Mouse (Mus musculus) c-Kit-positive CD71-negative TER-119-negative erythroid progenitor cells, embryonic 14.5 days (primary cell): ENCODE measurements around the gene Cib4.

Experiments used
- DNase-seq: peaks from one replicate; pipeline ENCODE4 v3.0.0-alpha.2; 2013; ENCODE audit warnings: low read depth

Cib4 gene

DNA sequence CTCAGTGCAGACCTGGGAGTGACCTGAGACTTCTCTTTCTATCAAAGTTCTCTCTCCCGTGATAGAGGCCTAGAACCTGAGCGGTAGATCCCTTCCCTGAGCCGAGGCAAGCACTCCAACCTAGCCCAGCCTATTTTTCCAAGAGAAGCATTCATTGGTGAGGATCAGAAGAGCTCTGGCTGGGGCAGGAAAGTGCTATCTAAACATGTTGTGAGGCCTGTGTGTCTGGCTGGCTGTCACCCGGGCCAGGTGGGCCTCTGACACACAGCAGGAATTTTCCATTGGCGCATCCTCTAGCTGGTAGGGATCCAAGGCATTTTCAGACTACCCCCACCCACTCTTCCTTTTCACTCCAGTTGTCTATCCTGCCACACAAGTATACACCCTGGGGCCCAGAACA, 26.2 kb upstream of the Cib4 start:
- no peak for DNase-seq

DNA sequence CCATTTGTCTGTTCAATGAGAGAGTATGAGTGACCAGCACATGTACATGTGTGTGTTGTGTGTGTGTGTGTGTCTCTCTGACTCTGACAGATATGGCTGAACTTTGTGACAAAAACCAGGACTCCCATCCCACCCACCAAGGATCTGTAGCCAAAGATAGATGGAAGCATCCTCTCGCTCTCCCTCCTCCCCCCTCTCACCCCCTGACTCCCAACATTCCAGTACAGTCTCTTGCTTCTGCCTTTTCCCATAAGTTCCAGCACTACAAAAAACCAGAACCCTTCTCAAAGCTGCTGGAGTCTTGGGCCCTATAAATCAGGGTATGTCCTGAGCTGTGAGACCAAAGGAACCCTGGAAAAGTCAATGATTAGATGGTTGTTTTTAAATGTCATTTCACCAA, 22.8 kb upstream of the Cib4 start:
- DNase-seq, result no peak

DNA sequence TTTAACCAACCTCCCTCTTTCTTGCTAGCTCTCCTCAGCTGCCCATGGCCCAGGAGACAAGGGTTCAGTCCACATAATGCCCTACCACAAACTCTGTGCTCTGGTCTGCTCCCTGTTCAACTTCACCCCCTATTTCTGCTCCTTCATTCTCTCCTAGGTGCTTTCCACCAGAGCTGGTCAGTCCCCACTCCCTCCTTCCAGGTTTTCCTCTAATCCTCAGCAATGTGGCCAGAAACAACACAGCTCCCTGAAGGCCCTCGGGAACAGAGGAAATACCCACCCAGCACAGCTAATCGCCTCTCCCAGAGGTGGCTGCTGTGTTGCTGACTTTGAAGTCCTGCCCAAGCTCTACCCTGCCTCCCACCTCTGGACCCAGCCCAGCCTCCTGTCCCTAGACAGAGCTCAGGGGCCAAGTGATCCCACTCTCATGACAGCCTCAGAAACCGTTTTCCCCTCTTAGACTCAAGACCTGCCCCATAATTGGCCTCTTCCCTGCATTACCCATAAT, 14.4 kb upstream of the Cib4 start:
- no peak for DNase-seq

DNA sequence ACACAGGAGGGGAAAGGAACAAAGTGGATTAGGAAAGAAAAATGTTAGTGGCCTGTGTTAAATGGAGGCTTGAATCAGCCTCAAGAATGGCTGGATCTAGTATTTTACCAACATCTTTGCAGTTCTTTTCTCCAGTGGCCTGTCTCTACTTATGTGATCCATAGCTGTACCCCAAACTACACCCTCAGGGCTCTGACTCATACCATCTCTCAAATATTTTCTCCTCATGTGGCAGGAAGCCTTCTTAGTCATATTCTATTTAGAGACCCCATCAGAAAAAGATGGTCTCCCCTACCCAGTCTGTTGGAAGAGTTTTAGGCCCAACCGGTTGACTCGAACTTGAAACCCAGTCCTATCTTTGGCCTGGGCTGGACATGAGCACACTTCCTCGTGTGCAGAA, 13.8 kb upstream of the Cib4 start:
- no peak for DNase-seq

DNA sequence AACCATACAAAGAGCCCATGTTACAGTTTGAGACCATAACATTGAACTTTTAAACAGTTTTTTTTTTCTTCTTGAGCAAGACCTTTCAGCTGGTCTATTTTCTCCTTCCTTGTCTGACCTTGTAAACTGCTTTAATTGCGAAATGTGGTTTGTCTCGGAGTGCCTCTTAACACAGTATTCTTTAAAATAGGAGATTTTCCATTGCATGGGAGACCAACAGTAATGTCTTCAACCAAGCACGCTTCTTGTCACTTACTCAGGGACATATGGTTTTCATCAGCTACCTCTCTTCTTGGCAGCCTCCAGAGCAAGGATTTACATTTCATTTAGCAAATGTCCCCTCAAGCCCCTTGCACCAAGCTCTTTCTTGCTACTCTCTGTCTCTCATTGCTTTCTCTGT, 10.6 kb upstream of the Cib4 start:
- no peak for DNase-seq

DNA sequence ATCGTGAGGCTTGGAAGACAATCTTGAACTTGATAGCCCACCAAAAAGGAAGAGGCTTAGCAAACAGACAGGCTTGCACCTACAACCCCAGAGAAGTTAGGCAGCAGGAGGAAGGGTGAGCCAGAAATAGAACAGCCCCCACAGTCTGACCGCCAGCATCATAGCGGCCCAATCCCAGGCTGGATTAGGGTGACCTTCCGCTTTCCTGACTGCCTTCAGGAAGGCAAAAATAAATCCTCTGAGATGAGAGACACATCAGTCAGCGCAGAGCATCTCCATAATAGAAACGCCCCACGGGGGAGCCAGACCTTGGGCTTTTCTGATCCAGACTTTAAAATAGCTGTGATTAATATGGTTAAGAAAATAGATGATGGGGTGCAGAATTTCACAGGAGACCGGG, 9.3 kb upstream of the Cib4 start:
- no peak for DNase-seq

DNA sequence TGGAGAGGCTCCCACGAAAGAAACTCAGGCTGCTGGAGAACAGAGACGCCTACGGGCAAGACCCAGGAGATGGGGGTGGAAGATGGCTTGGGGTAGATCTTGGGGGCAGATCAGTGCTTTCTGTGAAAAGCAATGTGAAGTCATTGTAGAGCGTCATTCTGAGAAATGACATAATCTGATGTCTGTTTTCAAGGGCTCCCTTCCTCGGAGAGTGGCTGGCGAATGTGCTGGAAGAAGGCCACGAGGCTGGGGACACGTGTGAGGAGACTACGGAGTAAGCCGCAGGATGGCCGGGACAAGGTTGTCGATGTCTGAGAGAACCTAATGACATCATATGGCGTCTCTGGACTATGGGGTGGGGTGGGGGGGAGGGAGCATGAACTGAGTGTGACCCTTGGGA, 8.3 kb upstream of the Cib4 start:
- no peak for DNase-seq

DNA sequence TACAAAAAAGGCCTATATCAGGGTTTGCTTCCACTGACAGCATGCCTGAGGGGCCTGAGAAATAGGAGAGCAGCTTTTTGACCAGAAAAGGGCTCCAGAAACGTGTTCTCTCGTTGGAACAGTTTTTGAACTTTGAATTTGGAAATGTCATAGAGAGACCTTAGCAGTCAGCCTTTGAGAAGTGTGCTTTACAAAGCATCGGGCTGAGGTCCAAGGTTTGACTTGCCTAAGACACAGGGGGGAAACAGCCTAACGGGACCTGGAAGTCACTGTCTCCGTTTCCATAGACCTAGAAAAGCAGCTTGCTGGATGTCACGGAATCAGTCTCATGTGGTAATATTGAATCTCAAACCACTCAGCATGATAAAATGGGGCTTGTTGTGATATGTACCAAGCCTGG, 6.4 kb upstream of the Cib4 start:
- no peak for DNase-seq

DNA sequence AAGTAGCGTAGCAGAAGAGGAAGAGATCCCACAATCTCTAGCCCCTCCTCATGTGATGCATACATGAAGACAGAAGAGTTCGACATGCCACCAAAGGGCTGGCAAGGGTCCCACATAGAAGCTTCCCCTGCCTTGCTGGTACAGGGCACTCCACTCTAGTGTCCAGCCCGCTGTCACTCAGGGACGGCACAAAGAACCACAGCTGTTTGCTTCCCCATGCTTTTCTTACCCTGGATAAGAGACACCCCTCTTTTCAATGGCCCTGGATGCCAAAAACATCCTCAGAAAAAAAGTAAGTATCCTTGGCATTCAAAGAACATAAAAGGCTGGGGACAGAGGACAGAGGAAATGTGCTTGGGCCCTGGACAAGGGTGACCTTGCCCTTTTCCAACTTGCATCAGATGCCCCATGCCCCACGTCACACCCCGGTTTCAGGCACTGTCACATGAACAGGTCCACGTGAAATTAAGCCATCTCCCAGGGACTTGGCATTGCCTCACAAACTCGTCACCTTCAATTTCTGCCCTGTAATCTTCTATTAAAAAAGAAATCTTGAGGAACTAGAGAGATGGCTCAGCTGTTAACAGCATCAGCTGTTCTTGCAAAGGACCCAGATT, 5.5 kb upstream of the Cib4 start:
- no peak for DNase-seq

DNA sequence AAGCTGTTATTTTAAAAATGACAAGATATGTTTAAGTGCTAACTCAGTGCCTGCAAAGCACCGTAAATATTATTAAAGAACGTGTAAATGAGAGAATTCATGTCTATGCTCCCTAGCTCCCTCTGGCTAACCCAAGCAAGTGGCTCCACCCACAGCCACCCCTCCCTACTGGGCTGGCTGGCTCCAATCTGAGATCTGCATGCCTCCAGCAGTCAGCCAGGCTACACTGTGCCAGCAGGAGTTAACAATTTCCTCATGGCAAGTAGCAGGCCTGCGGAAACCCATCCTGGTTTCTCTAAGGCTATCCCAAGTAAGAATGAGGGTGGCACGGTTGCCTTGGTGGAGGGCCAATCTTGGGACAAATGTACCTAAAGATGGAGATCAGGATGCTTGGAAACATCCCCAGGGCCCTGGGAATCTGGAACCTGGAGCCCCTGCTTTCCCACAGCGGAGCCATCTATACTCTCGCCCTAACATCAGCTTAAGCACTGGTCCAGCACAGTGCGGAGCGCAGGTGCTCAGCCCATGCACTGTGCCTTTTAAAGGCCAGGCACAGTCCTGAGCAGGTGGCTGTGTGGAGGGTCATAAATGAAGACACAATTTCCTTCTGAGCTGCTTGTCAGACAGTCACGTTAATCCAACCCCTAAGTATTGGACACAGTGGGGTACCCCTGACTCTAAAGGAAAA, 4.8 kb upstream of the Cib4 start:
- DNase-seq, result no peak

DNA sequence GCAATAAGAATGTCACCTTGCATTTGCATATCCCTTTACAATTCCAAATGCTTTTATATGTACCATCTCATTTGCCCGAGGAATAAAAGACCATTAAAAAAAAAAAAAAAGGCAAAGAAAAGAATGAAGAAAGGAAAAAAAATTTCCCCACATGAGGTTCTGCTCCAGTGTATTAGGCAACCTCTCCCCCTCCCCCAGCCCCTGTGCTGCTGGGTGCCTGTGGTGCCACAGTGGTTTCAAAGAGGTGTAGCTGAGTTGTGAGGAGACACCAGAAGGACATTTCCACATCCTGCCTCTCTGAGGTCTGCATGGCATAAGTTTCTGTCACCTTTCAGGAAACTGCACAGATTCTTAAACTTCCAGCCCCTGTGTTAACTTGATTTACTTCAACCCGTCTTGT, 3.0 kb upstream of the Cib4 start:
- DNase-seq, result no peak

DNA sequence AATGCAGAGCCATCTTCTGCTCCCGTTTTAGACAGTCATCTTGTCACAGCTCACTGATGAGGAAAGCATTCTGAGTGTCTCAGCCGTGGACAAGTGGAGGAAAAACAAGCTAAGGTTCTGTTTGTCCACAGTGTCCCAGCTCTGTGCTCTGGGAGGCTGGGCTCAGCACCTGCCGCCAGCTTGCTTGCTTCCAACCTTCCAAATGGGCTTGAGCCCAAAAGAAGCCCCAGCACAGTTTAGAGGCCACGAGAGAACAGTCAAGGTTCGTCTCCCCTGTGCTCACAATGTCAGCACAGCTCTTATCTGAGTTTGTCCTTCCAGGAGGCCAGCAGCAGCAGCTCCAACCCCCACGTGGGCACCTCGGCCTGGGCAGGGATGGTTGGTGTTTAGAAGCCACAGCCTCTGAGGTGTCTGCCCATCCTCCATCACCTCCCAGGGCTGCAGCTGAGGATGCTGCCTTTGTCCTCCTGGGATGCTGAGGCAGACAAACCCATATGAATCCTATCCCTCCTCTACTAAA, 9.5 kb downstream of the Cib4 start:
- no peak for DNase-seq

DNA sequence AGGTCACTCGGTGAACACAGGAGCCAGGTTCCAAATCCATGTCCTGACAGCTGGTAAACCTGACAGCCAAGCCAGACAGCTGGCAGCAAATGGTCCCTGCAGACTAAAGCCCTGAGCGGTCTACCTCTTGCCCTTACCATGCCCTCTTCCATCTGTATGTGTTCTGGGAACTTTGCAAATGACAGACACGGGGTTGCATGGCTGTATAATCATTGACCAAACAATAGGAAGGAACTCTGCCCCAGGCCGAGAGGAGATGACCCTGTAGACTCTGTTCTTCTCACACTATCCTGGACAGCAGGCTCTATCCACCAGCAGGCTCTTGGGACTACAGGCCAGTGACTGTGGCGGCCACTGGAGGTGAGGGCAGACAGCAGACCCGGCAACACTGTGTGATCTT, 11.0 kb downstream of the Cib4 start:
- no peak for DNase-seq

DNA sequence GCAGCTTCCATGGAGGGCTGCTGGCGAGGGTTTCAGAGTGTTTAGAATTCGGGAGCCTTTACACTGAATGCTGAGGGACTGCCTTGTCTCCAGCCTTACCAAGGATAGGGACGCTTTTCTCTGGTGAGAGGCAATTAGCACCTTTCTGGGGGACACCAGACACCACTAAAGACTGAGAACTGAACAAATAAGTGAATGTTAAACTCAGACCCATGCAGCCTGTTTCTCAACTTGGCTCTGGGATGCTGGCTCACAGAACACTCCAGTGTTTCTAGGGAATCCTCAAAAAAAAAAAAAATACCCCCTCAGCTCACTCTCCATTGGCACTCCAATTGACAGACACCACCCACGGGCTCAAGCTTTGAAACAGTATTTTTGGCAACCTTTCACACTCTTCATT, 16.7 kb downstream of the Cib4 start:
- no peak for DNase-seq

DNA sequence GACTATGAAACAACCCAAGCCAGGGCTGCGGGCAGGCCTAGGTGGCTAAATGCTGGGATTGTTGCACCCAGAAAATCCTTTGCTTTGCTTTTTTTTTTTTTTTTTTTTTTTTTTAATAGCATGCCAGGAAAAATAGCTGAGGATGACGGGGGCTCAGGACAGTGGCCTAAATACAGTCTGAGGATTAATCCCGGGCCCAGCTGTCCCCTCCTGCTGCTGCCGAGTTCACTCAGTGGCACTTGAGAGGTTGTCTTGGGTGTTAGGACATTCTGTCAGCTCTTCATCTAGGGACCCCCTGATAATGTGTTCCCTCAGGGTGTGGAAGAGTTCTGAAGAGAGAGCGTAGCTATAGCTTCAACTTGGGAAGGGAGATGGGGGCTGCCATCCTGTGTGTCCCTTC, 18.5 kb downstream of the Cib4 start:
- DNase-seq, result no peak

DNA sequence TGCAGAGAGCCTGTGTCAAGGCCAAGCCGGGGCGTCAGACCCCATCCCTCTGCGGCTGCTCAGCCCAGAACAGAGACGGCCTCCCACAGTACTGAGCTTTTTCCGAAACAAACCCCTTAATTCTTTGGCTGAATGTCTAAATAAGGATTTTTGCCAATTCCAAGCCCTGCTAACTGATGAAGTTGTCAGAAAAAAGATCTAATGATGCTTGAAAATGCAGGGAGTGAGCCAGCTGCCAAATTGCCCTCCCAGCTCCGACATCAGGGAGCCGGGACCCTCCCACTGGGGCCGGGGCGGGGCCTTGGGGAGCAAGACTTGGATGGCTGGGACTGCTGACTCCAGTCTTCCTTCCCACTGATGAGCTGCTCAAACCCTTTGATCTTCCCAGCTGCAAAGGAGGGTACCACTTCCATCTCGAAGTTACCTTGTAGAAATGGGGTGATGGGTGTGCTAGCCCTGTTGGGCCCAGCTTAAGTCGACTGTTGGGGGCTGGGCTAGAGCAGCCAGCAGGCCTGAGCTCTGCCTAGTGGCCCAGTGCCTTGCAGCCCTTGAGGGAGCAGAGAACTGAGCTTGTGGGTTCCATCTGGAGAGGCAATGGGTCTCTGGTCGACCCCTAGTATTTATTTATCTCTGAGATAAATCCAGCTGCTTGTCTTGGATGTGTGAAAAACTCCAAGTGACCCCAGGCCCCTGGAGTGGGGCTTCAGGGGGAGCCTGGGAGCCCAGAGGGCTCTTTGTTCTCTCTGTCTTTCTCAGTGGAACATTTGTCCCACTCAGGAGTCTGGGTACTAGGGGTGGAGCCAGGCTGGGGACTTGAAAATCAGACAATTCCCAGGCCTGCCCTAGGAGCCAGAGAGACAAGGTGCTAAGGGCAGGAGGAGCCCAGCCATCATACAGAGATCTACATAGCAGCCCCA, 19.5 kb downstream of the Cib4 start:
- DNase-seq, result no peak

DNA sequence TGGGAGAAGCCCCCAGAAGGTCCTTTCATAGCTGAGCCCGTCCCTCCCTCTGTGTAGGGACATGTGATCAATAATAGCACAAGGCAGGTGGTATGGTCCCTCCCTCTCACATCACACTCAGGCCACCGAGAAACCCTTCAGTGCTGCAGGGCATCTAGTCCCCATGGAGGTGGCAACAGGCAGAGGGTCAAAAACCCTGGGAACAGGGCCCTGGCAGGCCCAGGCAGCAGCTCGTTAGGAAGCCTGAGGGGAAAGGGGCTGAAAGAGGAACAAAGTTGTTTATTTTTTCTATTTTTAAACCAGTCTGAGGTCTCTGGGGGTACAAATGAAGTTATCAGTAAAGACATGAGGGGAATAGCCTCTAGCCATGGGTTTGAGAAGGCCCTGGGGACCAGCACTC, 21.4 kb downstream of the Cib4 start:
- no peak for DNase-seq

DNA sequence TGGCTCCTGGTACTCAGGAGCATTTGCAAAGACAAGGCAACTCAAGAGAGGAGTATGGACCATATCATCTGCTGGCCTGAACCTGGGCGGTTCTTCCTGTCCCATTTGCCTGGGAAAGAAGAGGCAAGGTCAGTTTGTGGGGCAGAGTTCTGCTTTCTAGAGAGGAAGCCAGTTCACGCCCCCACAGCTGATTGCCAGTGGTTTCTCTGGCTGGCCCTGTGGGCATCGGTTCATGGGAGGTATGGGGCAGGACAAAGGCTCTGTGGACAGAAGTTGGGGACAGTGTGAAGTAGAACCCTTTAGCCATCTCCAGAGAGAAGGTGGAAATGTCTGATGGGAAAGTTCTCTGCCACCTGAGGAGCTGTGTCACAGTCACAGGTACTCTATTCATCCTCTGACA, 22.5 kb downstream of the Cib4 start:
- no peak for DNase-seq

DNA sequence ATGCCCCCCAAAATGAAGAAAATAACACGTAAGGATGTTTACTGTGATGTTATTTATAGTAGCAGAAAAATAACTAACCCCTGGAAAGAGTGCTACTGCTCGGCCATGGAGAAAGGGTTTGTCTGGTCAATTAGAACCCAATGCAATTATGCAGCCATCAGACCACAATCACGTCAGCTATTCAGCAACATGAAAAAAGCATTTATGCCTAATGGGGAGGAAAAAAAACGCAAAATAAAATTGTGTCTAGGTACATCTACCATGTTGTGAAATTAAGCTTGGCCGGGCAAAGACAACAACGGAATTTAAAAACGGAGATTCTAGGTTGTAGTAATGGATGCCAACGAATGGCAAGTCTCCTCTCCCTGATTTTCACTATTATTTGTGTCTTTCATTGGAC, 23.2 kb downstream of the Cib4 start:
- DNase-seq, result no peak

DNA sequence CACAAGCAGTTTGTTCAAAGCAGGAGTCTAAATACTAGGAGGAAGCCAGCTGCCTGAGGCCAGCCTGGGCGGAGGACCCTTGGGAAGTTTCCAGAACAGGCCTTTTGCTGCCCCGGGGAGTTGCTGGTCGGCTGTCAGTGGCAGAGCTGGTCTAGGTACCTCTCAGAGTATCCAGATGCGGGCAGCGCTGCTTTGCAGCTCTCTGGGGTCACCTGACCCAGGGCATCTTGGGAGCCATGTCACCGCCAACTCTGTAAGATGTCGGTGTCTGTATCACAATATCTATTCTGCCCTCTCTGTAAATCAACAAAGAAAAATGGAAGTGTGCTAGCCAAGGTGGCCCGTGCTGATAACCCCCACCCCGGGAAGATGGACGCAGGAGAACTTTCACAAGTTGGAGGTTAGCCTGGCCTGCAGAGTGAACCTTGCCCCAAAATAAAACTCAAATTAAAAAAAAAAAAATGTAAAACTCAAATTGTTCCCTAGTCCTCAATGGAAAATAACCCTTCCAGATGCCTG, 25.4 kb downstream of the Cib4 start:
- DNase-seq, result no peak

DNA sequence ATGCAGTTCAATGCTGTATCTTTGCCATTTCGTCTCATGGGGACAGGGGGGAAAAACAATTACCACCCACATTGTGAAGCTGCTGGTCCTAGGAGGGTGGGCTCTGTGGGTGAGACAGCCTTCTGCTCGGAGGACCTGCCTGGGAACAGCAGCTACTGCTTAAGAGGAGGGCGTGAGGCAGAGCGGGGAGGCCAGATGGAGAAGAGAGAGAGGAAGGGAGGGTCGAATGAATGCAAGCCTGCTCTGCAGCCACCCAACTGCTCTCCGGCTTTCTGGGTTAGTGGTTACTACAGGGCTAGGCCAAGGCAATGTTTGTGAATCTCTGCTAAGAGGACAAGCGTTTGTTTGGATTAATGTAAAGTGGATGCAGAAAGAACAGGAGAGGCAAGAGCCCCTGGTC, 26.1 kb downstream of the Cib4 start:
- no peak for DNase-seq

DNA sequence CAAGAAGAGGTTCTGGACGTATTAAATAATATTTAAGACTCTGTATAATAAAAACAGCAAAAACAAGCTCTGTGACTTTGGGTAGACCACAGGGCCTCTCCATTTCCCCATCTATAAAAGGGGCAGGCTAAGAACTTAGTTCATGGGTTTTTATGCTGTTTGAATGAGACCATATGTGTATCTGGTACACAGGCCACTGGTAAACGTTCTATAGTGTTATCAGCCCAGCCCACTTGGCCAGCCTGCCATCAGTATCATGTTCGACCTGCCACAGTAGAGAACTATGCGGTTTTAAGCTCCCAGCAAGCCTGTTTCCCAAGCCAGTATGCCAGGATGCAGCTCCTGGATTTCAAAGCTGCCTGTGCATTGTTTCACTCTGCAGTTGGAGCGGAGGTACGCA, 27.1 kb downstream of the Cib4 start:
- DNase-seq, result no peak

DNA sequence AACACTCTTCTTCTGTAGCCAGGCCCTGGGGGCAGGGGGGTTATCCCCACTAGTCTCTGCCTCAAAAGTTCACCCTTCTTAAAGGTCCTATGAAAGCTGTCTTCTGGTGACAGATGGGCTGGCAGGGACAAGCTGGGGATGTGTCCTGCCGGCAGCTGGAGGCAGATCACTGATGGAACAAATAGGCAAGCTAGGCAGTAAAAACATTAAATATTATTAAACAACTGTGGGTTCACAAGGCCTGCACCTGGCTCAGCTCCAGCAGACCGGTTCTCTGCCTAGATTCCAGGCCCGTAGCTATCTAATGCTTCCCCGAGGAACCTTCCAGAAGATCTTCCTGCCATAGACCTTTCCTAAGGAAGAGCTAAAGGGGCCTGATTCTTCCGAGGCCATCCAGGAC, 27.5 kb downstream of the Cib4 start:
- DNase-seq, result no peak
